Mouse (Mus musculus): ENCODE results near the gene Fut7.

DNA sequence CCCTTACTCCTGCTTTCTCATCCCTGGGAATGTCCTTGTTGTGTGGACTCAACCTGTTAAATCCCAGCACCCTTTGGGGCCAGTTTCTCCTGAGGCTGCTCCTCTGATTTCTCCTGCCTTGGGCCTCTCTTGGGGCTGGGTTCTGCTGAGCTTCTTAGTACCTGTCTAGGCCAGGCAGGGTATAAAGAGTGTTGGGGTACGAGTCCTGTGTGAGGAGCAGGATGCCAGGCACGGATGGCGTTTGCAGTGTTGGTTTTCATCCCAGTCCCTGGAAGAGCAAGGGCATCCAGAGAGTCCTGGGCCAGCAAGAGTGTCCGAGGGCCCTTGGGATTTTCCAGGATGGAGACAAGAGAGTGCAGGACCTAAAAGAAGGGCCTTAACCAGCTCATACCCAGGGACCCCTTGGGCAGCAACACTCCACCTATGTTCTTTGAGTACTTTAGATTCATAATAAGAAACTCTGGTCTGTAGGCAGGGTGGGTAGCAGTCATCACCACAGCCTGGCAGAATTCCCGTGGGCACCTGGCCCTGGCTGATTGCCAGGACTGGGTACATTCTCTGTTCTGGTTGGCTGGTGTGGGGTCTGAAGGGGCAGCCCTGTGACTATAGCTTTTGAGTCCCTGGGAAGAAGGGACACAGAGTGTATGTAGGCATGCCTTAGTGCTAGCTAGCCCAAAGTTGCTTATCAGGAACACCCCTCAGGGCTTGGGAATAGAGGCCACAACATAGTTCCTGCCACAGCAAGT is 6.5 kb downstream of the Fut7 start:
- TF ChIP-seq EP300 (IDR thresholded peaks at IDR 0.05; ENCODE audit: insufficient read depth, low read depth, low read length) (no peak), POLR2A (IDR thresholded peaks at IDR 0.05; ENCODE audit: insufficient read depth, low read length) (no peak), CTCF (IDR thresholded peaks at IDR 0.05; ENCODE audit: low read depth, low read length) (no peak)
